In the genomic region with DNA sequence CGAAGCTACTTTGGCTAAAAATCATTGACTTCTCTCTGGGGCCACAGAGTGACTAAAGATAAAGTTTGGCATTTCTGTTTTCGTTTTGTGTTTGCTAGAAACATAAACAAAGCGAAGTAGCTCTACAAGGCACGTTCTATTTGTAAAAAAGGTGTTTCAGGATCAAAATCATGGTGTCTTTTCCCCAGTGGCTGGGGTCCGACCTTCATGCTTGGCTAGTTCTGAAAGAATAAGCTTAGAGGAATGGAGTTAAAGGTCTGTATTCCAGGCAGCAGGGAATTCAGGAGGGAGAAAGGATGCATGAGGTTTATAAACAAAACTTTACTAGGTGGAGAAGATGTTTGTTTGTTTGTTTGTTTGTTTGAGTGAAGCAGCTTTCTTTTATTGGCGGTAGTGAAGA, we compare ENCODE assay signal across 8 mouse cellular contexts. TPM values are rescaled to one million over a fixed set of nuclear protein-coding genes. Genes with fewer than 3 reads are reported as not detected.
A peak's percentile ranks its signal among the peaks of the same experiment; 100 is the strongest.
DNase-seq lines count a peak whose midpoint lies in the region; ATAC-seq and TF ChIP-seq lines count a peak whose summit lies in the region.

No protein-coding gene starts in this region.

- no peaks in the 10 kb centered on the region for H3K27me3 ChIP-seq in heart, embryonic 14.5 days (ENCODE audit: control insufficient read depth, insufficient read depth, low read length)
- H3K27me3 ChIP-seq in MEL (ENCODE audit: control insufficient read depth in 1 of 2, insufficient read depth in 2 of 2, low read length in 2 of 2), result no peaks in the 10 kb centered on the region
- H3K27me3 ChIP-seq in hindbrain, embryonic 11.5 days (ENCODE audit: control insufficient read depth, insufficient read depth, low read length), result no peaks in the 10 kb centered on the region
- H3K27me3 ChIP-seq in midbrain, embryonic 11.5 days (ENCODE audit: control insufficient read depth, insufficient read depth, low read length), result no peaks in the 10 kb centered on the region

- H3K79me2 ChIP-seq in MEL (ENCODE audit: control insufficient read depth, insufficient read depth, low read length, poor library complexity), result peaks cover 10% of the 10 kb centered on the region

- no peak for TF ChIP-seq CTCF in MEL (IDR thresholded peaks at IDR 0.05 in 2 of 3, conservative IDR thresholded peaks at IDR 0.05 in 1 of 3; ENCODE audit: control insufficient read depth in 1 of 3, insufficient read depth in 1 of 3, low read depth in 2 of 3, low read length in 3 of 3, poor library complexity in 1 of 3, severe bottlenecking in 1 of 3)

- no peaks in the 10 kb centered on the region for H3K9me3 ChIP-seq in heart, embryonic 14.5 days (ENCODE audit: control insufficient read depth, low read length)
- no peaks in the 10 kb centered on the region for H3K9me3 ChIP-seq in MEL (replicated peaks; ENCODE audit: insufficient read depth, low read length)
- no peaks in the 10 kb centered on the region for H3K9me3 ChIP-seq in hindbrain, embryonic 11.5 days (ENCODE audit: control insufficient read depth, low read length)
- no peaks in the 10 kb centered on the region for H3K9me3 ChIP-seq in midbrain, embryonic 11.5 days (ENCODE audit: control insufficient read depth, low read length)

- TF ChIP-seq POLR2A in MEL (IDR thresholded peaks at IDR 0.05; ENCODE audit: control insufficient read depth in 1 of 2, insufficient read depth in 1 of 2, low read depth in 1 of 2, low read length in 2 of 2, poor library complexity in 1 of 2), result no peak

- H3K27ac ChIP-seq in heart, embryonic 14.5 days (replicated peaks in 1 of 2; ENCODE audit: control insufficient read depth in 1 of 2, insufficient read depth in 1 of 2, low read depth in 2 of 2, low read length in 2 of 2), result peak overlapping the region; percentile 96 to 100
- H3K27ac ChIP-seq in MEL (ENCODE audit: control insufficient read depth, low read depth, low read length), result peak overlapping the region; percentile 98
- peak overlapping the region; percentile 94 for H3K27ac ChIP-seq in hindbrain, embryonic 11.5 days (ENCODE audit: low read depth, low read length)
- peak overlapping the region; percentile 90 for H3K27ac ChIP-seq in midbrain, embryonic 11.5 days (ENCODE audit: low read depth, low read length)

- DNase-seq in heart, adult 8-10 months (ENCODE audit: low spot score), result no peak
- no peak for DNase-seq in MEL (ENCODE audit: low read depth, low spot score)
- DNase-seq in hindbrain, embryonic 11.5 days (ENCODE audit: low spot score), result peak; percentile 54
- no peak for DNase-seq in midbrain, embryonic 11.5 days (ENCODE audit: low spot score, missing footprints)
- DNase-seq in left cerebral cortex, adult 11 months (ENCODE audit: low spot score), result no peak
- DNase-seq in gastrocnemius, postnatal 36 days, result no peak
- DNase-seq in B cell, adult 2 months, result no peak

- peak overlapping the region; percentile 66 to 74; a peak in 3 of 4 replicates for H3K4me3 ChIP-seq in heart, embryonic 14.5 days (ENCODE audit: control insufficient read depth in 1 of 2, insufficient read depth in 1 of 2, low read depth in 1 of 2, low read length in 2 of 2)
- peak overlapping the region; percentile 57 to 69 for H3K4me3 ChIP-seq in MEL (ENCODE audit: control insufficient read depth in 1 of 2, insufficient read depth in 1 of 2, low read depth in 2 of 2, low read length in 2 of 2)
- H3K4me3 ChIP-seq in hindbrain, embryonic 11.5 days (ENCODE audit: low read depth, low read length), result peak overlapping the region; percentile 57
- peak overlapping the region; percentile 67 for H3K4me3 ChIP-seq in midbrain, embryonic 11.5 days (ENCODE audit: low read depth, low read length)

- no peak for ATAC-seq in heart, embryonic 14.5 days (ENCODE audit: insufficient number of reproducible peaks, insufficient read depth, low FRiP score, low read depth)
- no peak for ATAC-seq in hindbrain, embryonic 11.5 days (ENCODE audit: low FRiP score)
- no peak for ATAC-seq in midbrain, embryonic 11.5 days (ENCODE audit: low FRiP score)

- H3K9ac ChIP-seq in heart, embryonic 14.5 days (ENCODE audit: low read length), result peak overlapping the region; percentile 70
- H3K9ac ChIP-seq in MEL (ENCODE audit: control insufficient read depth, low read depth, low read length, poor library complexity, severe bottlenecking), result peak overlapping the region; percentile 90
- H3K9ac ChIP-seq in hindbrain, embryonic 11.5 days (ENCODE audit: low read depth, low read length), result peak overlapping the region; percentile 62
- H3K9ac ChIP-seq in midbrain, embryonic 11.5 days (ENCODE audit: low read length), result peak overlapping the region; percentile 73

- peaks cover 26% of the 10 kb centered on the region for H3K36me3 ChIP-seq in heart, embryonic 14.5 days (ENCODE audit: control insufficient read depth, insufficient read depth, low read length)
- peaks cover 0 to 18% of the 10 kb centered on the region in 2 experiments; a peak in 2 of 4 replicates for H3K36me3 ChIP-seq in MEL (ENCODE audit: control insufficient read depth in 1 of 2, insufficient read depth in 2 of 2, low read length in 2 of 2)
- H3K36me3 ChIP-seq in hindbrain, embryonic 11.5 days (ENCODE audit: control insufficient read depth, insufficient read depth, low read length), result no peaks in the 10 kb centered on the region
- no peaks in the 10 kb centered on the region for H3K36me3 ChIP-seq in midbrain, embryonic 11.5 days (ENCODE audit: control insufficient read depth, insufficient read depth, low read length)

- 22% methylated on average over 6 of the region's 6 CpGs for WGBS in heart, embryonic 14.5 days
- 22% methylated on average over 6 of the region's 6 CpGs for WGBS in hindbrain, embryonic 11.5 days
- WGBS in midbrain, embryonic 11.5 days, result 21% methylated on average over 6 of the region's 6 CpGs

- peak overlapping the region; percentile 68 for H3K4me2 ChIP-seq in heart, embryonic 14.5 days (ENCODE audit: low read length)
- peak overlapping the region; percentile 40 for H3K4me2 ChIP-seq in hindbrain, embryonic 11.5 days (replicated peaks; ENCODE audit: low read depth, low read length)
- peak overlapping the region; percentile 66 for H3K4me2 ChIP-seq in midbrain, embryonic 11.5 days

- no peak for TF ChIP-seq EP300 in MEL (IDR thresholded peaks at IDR 0.05; ENCODE audit: low read depth in 1 of 2, low read length in 2 of 2)

- peaks cover 0 to 6% of the 10 kb centered on the region in 2 experiments; a peak in 2 of 4 replicates for H3K4me1 ChIP-seq in heart, embryonic 14.5 days (ENCODE audit: control insufficient read depth in 2 of 2, insufficient read depth in 2 of 2, low read length in 2 of 2)
- peaks cover 2 to 7% of the 10 kb centered on the region in 2 experiments; a peak in 3 of 4 replicates for H3K4me1 ChIP-seq in MEL (ENCODE audit: control insufficient read depth in 1 of 2, insufficient read depth in 2 of 2, low read length in 2 of 2)
- H3K4me1 ChIP-seq in hindbrain, embryonic 11.5 days (replicated peaks; ENCODE audit: control insufficient read depth, insufficient read depth, low read length), result 0 out of 2 replicates have a peak, but pooled peaks cover 2% of the 10 kb centered on the region
- peaks cover 5% of the 10 kb centered on the region for H3K4me1 ChIP-seq in midbrain, embryonic 11.5 days (ENCODE audit: control insufficient read depth, insufficient read depth, low read length)

- intact Hi-C loops in gastrocnemius, postnatal 36 days (cut with DNase I), result no loop called here

- no peak for TF ChIP-seq RAD21 in MEL (IDR thresholded peaks at IDR 0.05; ENCODE audit: low read depth, low read length)

RNA-seq across cellular contexts. Expression of gene 0610009B22Rik, which starts 0.7 kb away (rescaled TPM):
- polyA plus RNA-seq in heart, embryonic 14.5 days (2014; fragmentation: Nextera tagmentation; extraction: Ambion mirVana), result 62.8 and 68.2 TPM in 2 replicates
- 10 to 100 TPM; 35.6 to 44.6 (median 40.8) TPM for total RNA-seq in heart, adult 8-10 months (2022)
- total RNA-seq in MEL (2012; rRNA removed), result 37.3 and 37.7 TPM in 2 replicates
- polyA plus RNA-seq in MEL (2012; ENCODE audit: insufficient read depth in 1 of 2, insufficient read length in 2 of 2, low read depth in 1 of 2, low replicate concordance in 2 of 2, missing spikeins in 1 of 2), result 10 to 100 TPM in 1 of 2 experiments, not detected in 1; 24.4 TPM
- polyA plus RNA-seq in hindbrain, embryonic 11.5 days (2014; fragmentation: Nextera tagmentation; extraction: Ambion mirVana), result 108 and 110 TPM in 2 replicates
- polyA plus RNA-seq in midbrain, embryonic 11.5 days (2014; fragmentation: Nextera tagmentation; extraction: Ambion mirVana), result 98.9 and 103 TPM in 2 replicates
- 10 to 100 TPM; 31.8 to 32.0 TPM for total RNA-seq in gastrocnemius, postnatal 36 days (2021)

RNA-seq across cellular contexts. Expression of gene D930048N14Rik, which starts 38.6 kb away (rescaled TPM):
- polyA plus RNA-seq in heart, embryonic 14.5 days (2014; fragmentation: Nextera tagmentation; extraction: Ambion mirVana), result 0.94 and 1.2 TPM in 2 replicates
- total RNA-seq in heart, adult 8-10 months (2022), result 1 to 10 TPM in 1 of 4 experiments, under 1 TPM in 3; 0.22 to 1.0 (median 0.63) TPM
- 0.39 and 0.56 TPM in 2 replicates for total RNA-seq in MEL (2012; rRNA removed)
- polyA plus RNA-seq in MEL (2012; ENCODE audit: insufficient read depth in 1 of 2, insufficient read length in 2 of 2, low read depth in 1 of 2, low replicate concordance in 2 of 2, missing spikeins in 1 of 2), result 1 to 10 TPM in 1 of 2 experiments, not detected in 1; 2.1 TPM
- 0.73 and 1.2 TPM in 2 replicates for polyA plus RNA-seq in hindbrain, embryonic 11.5 days (2014; fragmentation: Nextera tagmentation; extraction: Ambion mirVana)
- 0.18 and 0.52 TPM in 2 replicates for polyA plus RNA-seq in midbrain, embryonic 11.5 days (2014; fragmentation: Nextera tagmentation; extraction: Ambion mirVana)
- total RNA-seq in gastrocnemius, postnatal 36 days (2021), result under 1 TPM; 0.18 to 0.30 TPM

RNA-seq across cellular contexts. Expression of gene N4bp3, which starts 38.7 kb away (rescaled TPM):
- polyA plus RNA-seq in heart, embryonic 14.5 days (2014; fragmentation: Nextera tagmentation; extraction: Ambion mirVana), result 10.7 and 12.9 TPM in 2 replicates
- total RNA-seq in heart, adult 8-10 months (2022), result 10 to 100 TPM in 3 of 4 experiments, 1 to 10 TPM in 1; 9.2 to 10.8 (median 10.3) TPM
- total RNA-seq in MEL (2012; rRNA removed), result 6.9 and 7.1 TPM in 2 replicates
- polyA plus RNA-seq in MEL (2012; ENCODE audit: insufficient read depth in 1 of 2, insufficient read length in 2 of 2, low read depth in 1 of 2, low replicate concordance in 2 of 2, missing spikeins in 1 of 2), result 10 to 100 TPM in 1 of 2 experiments, not detected in 1; 11.5 TPM
- 6.6 and 6.9 TPM in 2 replicates for polyA plus RNA-seq in hindbrain, embryonic 11.5 days (2014; fragmentation: Nextera tagmentation; extraction: Ambion mirVana)
- polyA plus RNA-seq in midbrain, embryonic 11.5 days (2014; fragmentation: Nextera tagmentation; extraction: Ambion mirVana), result 6.3 and 9.2 TPM in 2 replicates
- total RNA-seq in gastrocnemius, postnatal 36 days (2021), result 1 to 10 TPM; 3.3 to 6.0 TPM

RNA-seq across cellular contexts. Expression of gene Rmnd5b, which starts 53.6 kb away (rescaled TPM):
- 32.1 and 34.3 TPM in 2 replicates for polyA plus RNA-seq in heart, embryonic 14.5 days (2014; fragmentation: Nextera tagmentation; extraction: Ambion mirVana)
- total RNA-seq in heart, adult 8-10 months (2022), result 10 to 100 TPM; 12.6 to 19.1 (median 15.3) TPM
- 52.5 and 55.1 TPM in 2 replicates for total RNA-seq in MEL (2012; rRNA removed)
- polyA plus RNA-seq in MEL (2012; ENCODE audit: insufficient read depth in 1 of 2, insufficient read length in 2 of 2, low read depth in 1 of 2, low replicate concordance in 2 of 2, missing spikeins in 1 of 2), result 10 to 100 TPM in 1 of 2 experiments, not detected in 1; 63.0 TPM
- polyA plus RNA-seq in hindbrain, embryonic 11.5 days (2014; fragmentation: Nextera tagmentation; extraction: Ambion mirVana), result 42.5 and 43.7 TPM in 2 replicates
- 40.4 and 41.5 TPM in 2 replicates for polyA plus RNA-seq in midbrain, embryonic 11.5 days (2014; fragmentation: Nextera tagmentation; extraction: Ambion mirVana)
- total RNA-seq in gastrocnemius, postnatal 36 days (2021), result 10 to 100 TPM in 1 of 2 experiments, 1 to 10 TPM in 1; 8.5 to 12.1 TPM
